Mouse (Mus musculus): Measurements from ENCODE around the gene Hcrtr1. TPM values are rescaled to one million over a fixed set of nuclear protein-coding genes. Genes with fewer than 3 reads are reported as not detected.

Hcrtr1 gene
- not detected for total RNA-seq (2021)

DNA sequence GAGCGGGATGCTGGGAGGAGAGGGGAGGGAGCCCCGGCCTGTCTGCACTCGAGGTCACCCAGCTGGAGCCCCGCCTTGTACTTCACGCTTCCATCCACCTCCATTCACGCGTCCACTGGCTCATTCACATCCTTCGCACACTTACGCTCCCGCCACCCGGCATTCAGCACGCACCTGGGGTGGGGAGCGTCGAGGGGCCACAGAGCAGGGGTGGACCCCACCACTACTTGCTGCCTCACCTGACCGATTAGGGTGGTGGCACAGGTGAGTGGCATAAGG, at the start of gene Hcrtr1:
Hcrtr1 (minus strand) TSS at position 146 of the 279 bp plus-strand sequence.
- intact Hi-C loops (cut with DNase I): loop anchor here (5.0 kb wide), 1 partner anchor 108 kb away; no protein-coding TSS in a partner anchor
- no peak for DNase-seq (ENCODE audit: low spot score)

DNA sequence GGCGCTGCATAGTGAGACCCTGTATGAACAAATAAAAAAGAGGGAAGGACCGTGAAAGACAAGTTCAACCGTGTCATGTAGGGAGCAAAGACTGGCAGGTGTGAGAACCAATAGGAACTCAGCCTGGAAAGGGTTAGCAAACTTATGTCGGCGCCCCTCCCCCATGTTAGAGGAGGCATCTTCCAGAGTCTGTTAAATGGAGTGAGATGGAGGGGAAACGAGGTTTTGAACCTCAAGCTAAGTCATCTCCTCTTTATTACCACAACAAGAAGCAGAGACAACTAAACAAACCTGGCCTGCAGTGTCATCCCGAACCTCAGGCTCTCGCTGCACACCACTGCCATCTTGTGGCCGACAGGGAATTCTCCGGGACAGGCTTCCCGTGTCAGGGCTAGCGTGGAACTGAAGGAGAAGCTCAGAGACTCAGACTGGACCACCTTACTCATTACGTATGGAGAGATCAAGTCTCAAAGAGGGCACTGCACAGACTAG, 49.7 kb upstream of the Hcrtr1 start:
- intact Hi-C loops (cut with DNase I): loop anchor here (1.0 to 5.0 kb wide), 4 partner anchors 16 to 230 kb away; no protein-coding TSS in a partner anchor

DNA sequence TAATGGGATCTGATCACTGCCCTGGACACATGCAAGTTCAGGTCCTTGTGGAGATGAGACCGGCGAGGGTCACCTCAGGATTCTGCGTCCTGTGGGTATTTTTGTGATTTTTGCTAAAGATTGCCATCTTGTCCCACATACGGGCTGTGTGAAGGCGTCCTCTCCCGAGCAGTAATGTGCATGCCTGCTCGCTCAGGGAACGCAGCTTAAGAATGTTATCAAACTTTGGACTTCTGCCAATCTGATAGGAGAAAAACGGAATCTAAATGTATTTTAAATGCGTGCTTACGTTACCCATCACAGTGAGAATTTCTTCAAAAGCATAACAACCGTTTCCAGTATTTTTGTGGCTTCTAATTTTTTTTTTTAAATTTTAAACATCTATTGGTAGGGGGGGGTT, 47.7 kb upstream of the Hcrtr1 start:
- DNase-seq (ENCODE audit: low spot score): no peak
- intact Hi-C loops (cut with DNase I): loop anchor here (5.0 kb wide), 1 partner anchor 150 kb away; no protein-coding TSS in a partner anchor

More for the DNA sequence above, 49.7 kb upstream of the Hcrtr1 start:
- DNase-seq (ENCODE audit: low spot score): peak; percentile 61

DNA sequence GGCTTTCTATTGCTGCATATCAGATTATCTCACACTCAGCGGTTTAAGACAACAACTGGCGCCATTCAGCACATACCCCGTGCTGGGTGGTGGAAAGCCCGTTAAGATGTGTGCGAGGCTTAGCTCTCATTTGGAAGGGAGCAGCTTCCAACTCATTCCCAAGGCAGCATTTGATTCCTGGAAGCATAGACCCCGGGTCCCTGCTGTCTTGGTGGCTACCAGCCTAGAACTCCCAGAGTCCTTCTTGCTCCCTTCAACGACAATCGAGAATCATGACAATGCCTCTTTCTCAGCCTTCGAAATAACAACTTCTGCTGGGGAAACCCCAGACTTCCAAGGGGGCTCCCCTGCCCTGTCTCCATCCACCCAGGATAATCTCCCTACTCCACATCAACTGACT, 47.3 kb upstream of the Hcrtr1 start:
- DNase-seq (ENCODE audit: low spot score): no peak
- intact Hi-C loops (cut with DNase I): loop anchor here (5.0 kb wide), 1 partner anchor 149 kb away; no protein-coding TSS in a partner anchor

DNA sequence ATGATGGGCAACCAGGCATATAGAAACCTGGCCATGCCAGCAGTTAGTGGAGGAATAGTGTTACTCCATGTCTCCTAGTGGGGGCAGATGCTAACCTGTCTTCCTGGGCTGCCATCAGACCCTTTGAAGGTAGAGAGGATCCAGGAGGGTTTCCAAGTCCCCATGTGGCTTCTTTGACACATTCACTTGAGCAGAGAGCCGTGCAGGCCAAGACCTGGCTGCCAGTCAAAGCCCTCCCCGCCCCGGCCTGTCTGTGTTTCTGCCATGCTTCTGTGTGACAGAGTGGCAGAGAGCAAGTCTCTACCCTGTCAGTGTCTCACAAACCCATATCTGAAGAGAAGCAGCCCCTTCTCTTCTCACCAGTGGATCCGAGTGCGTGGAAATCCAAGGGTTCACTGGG, 44.7 kb upstream of the Hcrtr1 start:
- intact Hi-C loops (cut with DNase I): no loop called here
- DNase-seq (ENCODE audit: low spot score): no peak

DNA sequence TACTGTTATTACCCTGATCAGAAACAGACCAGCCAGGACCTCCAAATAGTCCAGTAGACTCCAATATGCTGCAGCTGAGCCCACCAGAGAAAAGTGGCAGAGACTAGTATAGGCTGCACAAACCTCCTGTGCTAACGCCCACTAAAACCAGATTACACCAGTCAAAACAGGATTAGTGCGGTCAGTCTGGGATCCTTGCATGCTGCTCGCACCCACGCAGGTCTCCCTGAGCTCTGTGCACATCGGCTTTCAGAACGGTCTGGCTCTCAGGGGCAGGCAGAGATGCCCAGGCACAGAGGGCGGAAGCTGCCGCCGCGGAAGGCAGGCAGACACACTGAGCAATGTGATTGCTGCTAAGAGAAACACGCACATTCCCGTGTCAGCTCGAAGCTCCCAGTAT, 43.9 kb upstream of the Hcrtr1 start:
- intact Hi-C loops (cut with DNase I): no loop called here

DNA sequence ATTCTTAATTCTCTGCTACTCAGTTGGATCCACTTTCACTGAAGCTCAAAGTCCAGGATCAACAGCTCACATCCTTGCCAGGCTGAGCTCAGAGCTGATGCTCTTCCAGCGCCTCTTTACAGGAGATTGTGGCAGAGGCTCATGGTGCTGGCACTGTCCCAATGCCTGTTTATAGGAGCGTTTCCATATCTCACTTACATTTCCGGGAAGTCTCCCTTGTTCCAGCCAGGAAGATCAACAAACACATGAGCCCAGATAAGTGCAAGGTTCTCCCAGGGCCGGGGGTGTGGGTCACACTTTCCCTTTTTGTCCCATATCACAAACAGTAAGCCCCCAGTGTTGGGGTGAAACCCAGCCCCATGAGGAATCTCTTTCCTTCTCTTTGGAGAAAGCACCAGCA, 42.7 kb upstream of the Hcrtr1 start:
- intact Hi-C loops (cut with DNase I): no loop called here
- DNase-seq (ENCODE audit: low spot score): no peak

More for the DNA sequence above, 43.9 kb upstream of the Hcrtr1 start:
- no peak for DNase-seq (ENCODE audit: low spot score)

DNA sequence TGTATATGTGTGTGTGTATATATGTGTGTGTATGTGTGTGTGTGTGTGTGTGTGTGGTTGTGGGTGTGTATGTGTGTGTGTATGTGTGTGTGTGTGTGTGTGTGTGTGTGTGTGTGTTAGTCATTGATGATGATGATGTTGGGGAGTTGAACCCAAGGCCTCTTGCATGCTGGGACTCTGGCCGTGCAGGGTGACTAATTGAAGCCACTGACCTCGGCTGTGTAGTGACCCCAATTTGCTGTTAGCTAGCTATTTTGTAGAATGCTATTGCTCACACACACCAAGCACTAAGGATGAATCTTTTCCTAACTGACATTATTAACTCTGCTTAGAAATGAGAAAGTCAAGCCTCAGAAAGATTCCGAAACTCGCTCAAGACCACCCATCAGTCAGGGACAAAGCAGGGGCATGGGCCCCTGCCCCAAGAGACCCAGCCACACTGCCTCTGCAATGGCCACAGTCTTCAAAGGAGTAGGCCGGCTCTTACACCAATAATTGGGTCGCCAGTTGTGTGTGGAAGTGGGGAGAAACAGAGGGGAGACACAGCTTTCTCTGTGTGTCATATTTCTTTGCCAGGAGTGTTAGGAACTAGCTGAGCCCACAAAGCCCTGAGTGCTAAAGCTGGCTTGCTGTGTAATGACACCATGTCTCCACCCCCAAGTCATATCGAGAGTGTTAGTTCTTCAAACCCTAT, 41.9 kb upstream of the Hcrtr1 start:
- no peak for DNase-seq (ENCODE audit: low spot score)
- intact Hi-C loops (cut with DNase I): no loop called here

DNA sequence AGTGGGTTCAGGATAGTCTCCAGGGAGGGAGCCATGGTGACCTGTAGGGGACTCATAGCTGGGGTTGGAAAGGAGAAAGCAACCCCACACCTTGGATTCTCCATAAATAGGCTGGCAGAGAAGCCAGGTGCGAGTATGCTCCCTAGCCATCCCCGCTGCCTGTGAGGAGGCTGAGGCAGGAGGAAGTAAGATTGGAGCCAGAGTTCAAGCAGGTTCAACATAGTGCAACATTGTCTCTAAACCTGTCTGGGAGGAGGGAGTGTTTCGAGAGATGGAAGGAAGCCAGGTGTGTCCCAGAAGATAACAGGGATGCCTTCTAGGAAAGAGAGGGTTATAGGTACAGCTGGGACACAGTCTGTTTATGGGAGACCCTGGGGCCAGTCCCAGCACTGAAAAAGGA, 40.7 kb upstream of the Hcrtr1 start:
- DNase-seq (ENCODE audit: low spot score): no peak
- intact Hi-C loops (cut with DNase I): no loop called here

DNA sequence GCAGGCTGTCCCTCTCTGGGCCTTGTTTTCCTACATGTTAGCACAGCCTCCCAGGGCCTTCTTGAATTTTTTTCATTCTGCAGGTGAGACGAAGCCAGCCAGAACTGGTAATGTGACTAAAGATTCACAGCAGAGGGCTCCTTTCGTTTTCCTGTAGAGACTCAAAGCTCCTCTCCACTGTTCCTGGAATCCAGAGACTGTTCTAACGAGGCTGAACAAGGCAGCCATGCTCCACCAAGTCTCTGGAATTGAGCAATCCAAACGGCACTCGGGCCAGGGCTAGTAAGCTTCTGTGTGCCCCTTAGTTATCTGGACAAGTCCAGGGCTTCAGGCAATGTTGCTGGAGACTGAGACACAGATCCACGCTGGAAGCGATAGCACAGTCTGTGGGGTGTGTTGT, 38.4 kb upstream of the Hcrtr1 start:
- DNase-seq (ENCODE audit: low spot score): no peak
- intact Hi-C loops (cut with DNase I): no loop called here

DNA sequence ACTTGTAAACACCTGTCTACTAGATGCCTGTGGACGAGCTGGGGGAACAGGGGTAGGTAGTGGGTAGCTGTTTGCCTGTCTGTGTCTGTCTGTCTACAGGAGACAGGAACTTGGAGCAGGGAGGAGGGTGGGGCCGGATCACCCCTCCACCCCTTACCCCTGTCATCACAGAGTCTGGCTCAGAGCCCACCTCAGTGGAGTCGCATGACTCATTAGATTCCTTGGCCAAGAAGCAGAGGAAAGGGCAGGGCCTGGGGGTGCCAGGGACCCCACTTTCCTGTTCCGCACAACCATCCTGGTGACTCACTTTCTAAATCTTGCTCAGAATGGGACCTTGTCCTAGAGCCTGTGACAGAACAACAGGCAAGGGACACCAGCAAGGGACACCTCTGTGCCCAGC, 37.9 kb upstream of the Hcrtr1 start:
- intact Hi-C loops (cut with DNase I): no loop called here
- peak; percentile 58 for DNase-seq (ENCODE audit: low spot score)

DNA sequence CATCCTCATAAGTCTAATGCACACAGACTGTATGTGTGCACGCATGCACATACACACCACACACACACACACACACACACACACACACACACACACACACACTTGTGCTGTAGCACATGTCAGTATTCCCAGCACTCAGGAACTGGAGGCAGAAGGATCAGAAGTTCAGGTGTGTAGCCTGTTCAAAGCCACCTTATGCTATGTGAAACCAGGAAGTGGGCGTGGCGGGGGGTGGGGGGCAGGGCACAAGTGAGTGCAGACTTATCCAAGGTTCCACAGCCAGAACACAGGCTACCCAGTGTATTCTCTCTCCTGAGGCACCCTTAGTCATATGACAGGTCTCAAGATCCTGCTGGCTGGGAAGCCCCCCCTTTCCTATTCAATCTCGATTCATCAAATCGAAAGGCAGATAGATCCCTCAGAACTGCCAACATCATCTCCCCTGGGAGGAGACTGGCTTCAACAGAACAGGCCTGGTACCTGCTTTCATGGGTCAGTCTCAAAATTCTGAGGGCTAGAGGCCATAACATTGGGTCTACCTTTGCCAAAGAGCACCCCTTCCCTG, 37.1 kb upstream of the Hcrtr1 start:
- intact Hi-C loops (cut with DNase I): no loop called here
- no peak for DNase-seq (ENCODE audit: low spot score)

DNA sequence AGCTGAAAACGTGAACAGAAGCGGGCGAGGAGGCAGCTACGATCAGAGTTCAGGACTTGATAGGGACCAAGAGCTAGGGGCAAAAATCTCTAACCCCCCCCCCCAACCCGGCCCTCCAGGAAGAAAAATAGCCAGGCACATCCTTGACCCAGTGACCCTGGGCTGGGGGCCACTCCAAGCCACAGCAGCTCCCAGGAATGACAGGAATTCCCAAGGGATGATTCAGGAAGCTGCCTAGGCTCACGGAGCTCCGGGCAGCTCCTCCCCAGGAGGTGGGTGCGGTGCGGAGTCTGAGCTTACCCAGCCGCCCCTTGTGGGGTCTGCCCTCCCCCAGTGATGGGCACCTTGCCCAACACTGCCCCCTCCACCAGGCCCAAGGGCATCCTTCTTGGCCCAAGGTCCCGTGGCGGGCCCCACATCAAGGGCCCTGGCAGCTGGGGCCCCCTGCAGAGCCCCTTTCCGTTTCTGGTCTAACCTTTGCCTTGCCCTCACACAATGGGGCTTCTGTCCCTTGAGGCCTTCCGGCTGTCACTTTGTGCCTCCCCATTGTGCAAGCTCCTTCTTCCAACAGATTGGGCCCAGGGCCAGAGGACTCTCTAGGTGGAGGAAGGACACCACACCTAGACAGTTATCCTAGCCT, 36.0 kb upstream of the Hcrtr1 start, which contains the start of gene Tinagl1:
Tinagl1 (minus strand) TSS at position 51 of the 640 bp plus-strand sequence.
- DNase-seq (ENCODE audit: low spot score): no peak
- intact Hi-C loops (cut with DNase I): no loop called here

DNA sequence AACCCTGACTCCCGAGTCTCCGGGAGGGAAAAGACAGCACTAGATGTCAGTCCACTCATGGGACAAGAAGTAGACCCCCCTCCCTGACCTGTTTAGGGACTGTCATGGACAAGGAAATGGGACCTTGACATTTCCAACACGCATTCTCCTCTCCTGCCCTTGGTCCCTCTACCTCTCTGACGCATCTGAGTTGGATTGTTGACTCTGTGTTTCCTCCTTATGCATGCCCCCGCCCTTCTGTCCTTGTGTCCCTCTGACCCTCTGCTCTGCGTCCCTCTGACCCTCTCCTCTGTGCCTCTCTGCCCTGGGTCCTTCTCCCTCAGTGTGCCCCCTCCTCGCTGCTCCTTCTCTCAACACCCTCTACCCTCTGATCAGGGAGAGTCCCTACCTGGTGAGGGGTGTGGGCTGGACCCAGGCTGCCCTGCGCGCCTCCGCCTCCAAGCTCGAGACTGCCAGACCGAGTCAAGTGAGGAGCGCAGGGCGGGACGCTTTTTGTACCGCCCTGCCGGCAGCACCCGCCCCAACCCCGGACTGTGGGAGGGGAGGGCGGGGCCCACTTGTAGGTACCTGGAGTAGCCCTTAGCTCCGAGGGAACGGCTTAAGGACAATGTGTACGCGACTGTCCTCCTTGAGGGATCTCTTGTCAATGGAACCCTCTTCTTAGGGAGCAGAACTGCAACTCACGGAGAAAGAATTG, 35.3 kb upstream of the Hcrtr1 start:
- peak; percentile 74 for DNase-seq (ENCODE audit: low spot score)
- intact Hi-C loops (cut with DNase I): no loop called here

DNA sequence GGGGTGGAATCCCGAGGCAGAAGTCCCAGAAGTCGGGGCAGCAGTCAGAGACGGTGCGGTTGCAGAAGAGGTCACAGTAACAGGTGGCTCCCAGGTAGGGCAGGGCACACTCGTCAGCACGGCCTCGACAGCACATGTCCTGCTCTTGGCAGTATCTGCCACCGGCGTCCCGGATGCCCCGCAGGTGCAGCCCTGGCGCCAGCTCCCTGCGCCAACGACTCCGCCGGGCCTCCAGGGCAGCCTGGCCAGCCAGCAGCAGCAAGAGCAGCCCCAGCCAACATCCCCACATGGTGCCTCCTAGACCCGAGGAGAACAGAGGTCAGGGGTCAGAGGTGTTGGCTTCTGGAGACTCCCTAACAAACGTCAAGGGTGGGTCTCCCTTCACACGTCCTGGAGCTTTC, 34.8 kb upstream of the Hcrtr1 start:
- no peak for DNase-seq (ENCODE audit: low spot score)
- intact Hi-C loops (cut with DNase I): loop anchor here (1.0 kb wide), 1 partner anchor 15 kb away; no protein-coding TSS in a partner anchor

DNA sequence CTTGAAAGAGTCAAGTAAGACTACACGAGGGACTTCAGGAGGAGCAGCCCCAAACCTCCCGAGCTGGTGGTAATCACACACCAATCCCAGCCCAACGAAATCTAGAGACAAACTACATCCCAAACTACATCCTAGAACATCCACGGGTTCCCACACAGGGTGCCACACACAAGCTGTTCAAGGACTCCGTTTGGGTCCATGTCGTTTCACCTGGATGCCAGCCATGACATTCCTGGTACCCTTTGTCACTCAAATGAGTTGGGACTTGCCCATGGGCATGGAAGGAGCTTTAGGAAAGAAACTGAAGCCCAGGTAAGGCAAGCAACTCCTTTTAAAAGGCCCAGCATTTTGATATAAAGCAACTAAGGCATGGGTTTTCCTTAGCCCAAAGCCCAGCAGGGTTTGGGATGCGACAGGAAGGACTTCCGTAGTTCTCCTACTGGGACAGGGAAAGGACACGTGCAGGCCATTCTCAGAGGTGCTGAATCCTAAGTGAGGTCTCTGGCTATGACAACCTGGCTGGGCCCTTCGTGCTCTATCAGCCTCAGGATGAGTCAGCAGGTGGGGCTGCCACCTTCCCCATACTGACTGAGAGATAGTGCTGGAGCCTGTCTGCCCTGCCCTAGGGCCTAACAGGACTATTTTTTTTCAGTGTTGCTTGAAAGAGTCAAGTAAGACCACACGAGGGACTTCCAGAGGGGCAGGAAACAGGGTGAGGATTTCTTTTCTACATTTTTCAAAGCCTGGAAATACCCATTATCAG, 34.1 kb upstream of the Hcrtr1 start:
- intact Hi-C loops (cut with DNase I): loop anchor here (1.0 kb wide), 1 partner anchor 16 kb away; no protein-coding TSS in a partner anchor
- no peak for DNase-seq (ENCODE audit: low spot score)

DNA sequence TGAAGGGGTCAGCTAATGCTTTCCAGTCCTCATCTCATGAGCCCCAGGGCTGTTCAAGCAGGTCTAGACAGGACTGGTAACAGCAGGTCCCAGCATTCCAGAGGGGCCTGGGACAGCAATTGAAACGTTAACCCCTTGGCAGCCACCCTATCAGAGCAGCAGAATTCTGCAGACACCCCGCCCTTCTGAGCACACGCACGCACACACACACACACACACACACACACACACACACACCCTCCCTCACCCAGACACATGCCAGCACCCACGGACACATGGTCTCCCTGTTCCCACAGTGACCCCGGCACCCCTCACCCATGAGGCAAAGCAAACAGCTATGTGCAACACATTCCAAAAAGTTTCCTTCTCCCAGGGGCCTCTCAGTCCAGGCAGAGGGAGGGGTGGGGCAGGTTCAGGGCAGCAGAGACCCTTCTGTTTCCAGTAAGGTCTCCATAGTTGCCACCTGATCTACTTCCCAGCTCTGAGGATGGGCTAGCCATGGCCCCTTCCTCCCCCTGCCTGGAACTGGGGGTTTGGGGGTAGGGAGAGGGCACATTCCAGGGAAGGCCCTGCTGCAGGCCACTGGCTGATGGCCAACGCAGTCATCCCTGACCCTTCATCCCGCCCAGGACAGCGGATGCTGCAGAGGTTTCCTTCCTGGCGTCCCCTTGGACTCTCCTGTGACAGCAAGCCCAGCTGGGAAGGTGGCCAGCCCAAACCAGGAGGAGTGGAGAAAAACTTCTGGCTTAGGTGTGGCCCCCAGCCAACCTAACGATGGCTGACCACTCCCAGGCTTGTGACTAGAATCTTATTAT, 33.0 kb upstream of the Hcrtr1 start:
- intact Hi-C loops (cut with DNase I): no loop called here
- peak; percentile 79 for DNase-seq (ENCODE audit: low spot score)

DNA sequence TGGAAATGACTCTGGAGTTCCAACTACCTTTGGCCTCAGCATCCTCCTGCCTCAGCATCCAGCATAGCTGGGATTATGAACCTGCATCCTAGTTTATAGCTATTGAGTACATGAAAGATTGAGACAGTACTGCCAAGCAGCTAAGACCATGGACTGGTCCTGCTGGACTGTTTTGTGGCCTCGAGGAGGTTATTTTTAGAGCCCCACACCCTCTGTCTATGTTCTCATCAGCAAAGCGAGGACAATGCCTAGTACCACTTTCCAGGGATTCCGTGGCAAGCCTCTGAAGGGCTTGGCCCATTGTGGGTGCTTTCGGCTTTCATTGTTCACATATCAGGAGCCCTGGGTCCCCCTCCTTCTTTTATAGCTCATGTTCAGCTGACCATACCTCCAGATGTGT, 31.2 kb upstream of the Hcrtr1 start:
- intact Hi-C loops (cut with DNase I): no loop called here
- DNase-seq (ENCODE audit: low spot score): no peak

DNA sequence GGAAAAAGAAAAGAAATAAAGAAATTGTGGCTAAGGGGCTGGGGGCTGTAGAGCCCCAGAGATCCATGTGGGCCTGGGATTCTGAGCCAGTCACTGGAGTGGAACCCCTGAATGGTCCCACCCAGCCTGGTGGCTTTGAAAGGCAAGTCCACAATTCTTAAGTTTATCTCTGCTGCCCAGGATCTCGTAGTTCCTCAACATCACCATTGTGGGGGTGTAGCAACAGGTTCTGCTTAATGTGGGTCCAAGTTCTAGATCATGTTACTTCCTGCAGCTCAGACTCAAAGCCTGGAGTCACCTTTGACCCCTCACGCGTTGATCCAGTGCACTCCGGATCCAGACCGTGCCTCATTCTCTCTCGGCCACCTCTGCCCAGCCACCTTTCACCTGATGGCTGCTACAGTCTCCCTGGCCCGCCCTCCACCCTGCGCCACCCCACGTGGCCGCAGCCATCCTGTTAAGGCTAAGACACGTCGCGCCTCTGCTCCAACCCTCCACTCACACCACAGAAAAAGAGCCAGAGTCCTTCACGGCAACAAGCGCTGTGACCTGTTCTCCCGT, 30.3 kb upstream of the Hcrtr1 start:
- intact Hi-C loops (cut with DNase I): no loop called here
- DNase-seq (ENCODE audit: low spot score): no peak
